Mouse (Mus musculus) MEL (cell line): ENCODE results near the gene Aff3. TPM values are rescaled to one million over a fixed set of nuclear protein-coding genes. Genes with fewer than 3 reads are reported as not detected.

Experiments used
- DNase-seq: peaks from one replicate; pipeline ENCODE4 v3.0.0; 2011; ENCODE audit warnings: low read depth, low spot score
- H3K27ac ChIP-seq: 2 replicates; pipeline ENCODE4 v1.5.1; 2012; ENCODE audit warnings: low read depth, mild to moderate bottlenecking, control low read depth, low read length, moderate library complexity; ENCODE audit not compliant: control insufficient read depth
- H3K27me3 ChIP-seq, 2 experiments: fragments of 150-350 bp in 1 of 2; sonication (generic) in 1 of 2; 2 replicates each; pipeline ENCODE4 v1.6.1; 2012; ENCODE audit warnings: low read length in 2 of 2, mild to moderate bottlenecking in 2 of 2, improper control_type of control experiment in 1 of 2, moderate library complexity in 1 of 2; ENCODE audit not compliant: insufficient read depth in 2 of 2, control insufficient read depth in 1 of 2
- H3K36me3 ChIP-seq, 2 experiments: 2 replicates each; pipeline ENCODE4 v1.6.1; 2012 to 2014; ENCODE audit warnings: low read length in 2 of 2, improper control_type of control experiment in 1 of 2, inconsistent platforms in 1 of 2, mild to moderate bottlenecking in 1 of 2; ENCODE audit not compliant: insufficient read depth in 2 of 2, control insufficient read depth in 1 of 2
- H3K4me1 ChIP-seq, 2 experiments: fragments of 150-350 bp in 1 of 2; sonication (generic) in 1 of 2; 2 replicates each; pipeline ENCODE4 v1.6.1; 2012; ENCODE audit warnings: low read length in 2 of 2, improper control_type of control experiment in 1 of 2, mild to moderate bottlenecking in 1 of 2; ENCODE audit not compliant: insufficient read depth in 2 of 2, control insufficient read depth in 1 of 2
- H3K4me3 ChIP-seq, 2 experiments: fragments of 150-350 bp in 1 of 2; sonication (generic) in 1 of 2; 2 replicates each; pipeline ENCODE4 v1.5.1; 2012; ENCODE audit warnings: low read depth in 2 of 2, low read length in 2 of 2, mild to moderate bottlenecking in 2 of 2, moderate library complexity in 2 of 2, control low read depth in 1 of 2, improper control_type of control experiment in 1 of 2; ENCODE audit not compliant: control insufficient read depth in 1 of 2, insufficient read depth in 1 of 2
- H3K79me2 ChIP-seq: 2 replicates; pipeline ENCODE4 v1.6.1; 2012; ENCODE audit warnings: mild to moderate bottlenecking, low read length, moderate library complexity; ENCODE audit not compliant: control insufficient read depth, poor library complexity, insufficient read depth
- H3K9ac ChIP-seq: 2 replicates; pipeline ENCODE4 v1.6.1; 2012; ENCODE audit warnings: low read depth, mild to moderate bottlenecking, control low read depth, low read length, moderate library complexity; ENCODE audit not compliant: control insufficient read depth, poor library complexity, severe bottlenecking
- H3K9me3 ChIP-seq: fragments of 150-350 bp; sonication (generic); replicated peaks from 2 replicates; pipeline ENCODE4 v1.6.1; 2012; ENCODE audit warnings: mild to moderate bottlenecking, low read length, improper control_type of control experiment, moderate library complexity; ENCODE audit not compliant: insufficient read depth
- BHLHE40 ChIP-seq: IDR thresholded peaks from 2 replicates; pipeline ENCODE4 v1.6.1; 2012; ENCODE audit warnings: low read depth, mild to moderate bottlenecking, inconsistent platforms, low read length, improper control_type of control experiment, borderline replicate concordance
- CTCF ChIP-seq, 3 experiments: IDR thresholded peaks in 2 of 3; conservative IDR thresholded peaks in 1 of 3; 2 replicates each; pipeline ENCODE4 v1.5.1; 2011 to 2012; ENCODE audit warnings: low read length in 3 of 3, low read depth in 2 of 3, mild to moderate bottlenecking in 2 of 3, improper control_type of control experiment in 1 of 3, inconsistent platforms in 1 of 3, mixed read lengths in 1 of 3, moderate library complexity in 1 of 3; ENCODE audit not compliant: control insufficient read depth in 1 of 3, insufficient read depth in 1 of 3, poor library complexity in 1 of 3, severe bottlenecking in 1 of 3
- EP300 ChIP-seq, 2 experiments: IDR thresholded peaks; 2 replicates each; pipeline ENCODE4 v1.6.1; 2011; ENCODE audit warnings: improper control_type of control experiment in 2 of 2, low read length in 2 of 2, low read depth in 1 of 2, mild to moderate bottlenecking in 1 of 2
- ETS1 ChIP-seq: IDR thresholded peaks from 2 replicates; pipeline ENCODE4 v1.6.1; 2012; ENCODE audit warnings: low read depth, mild to moderate bottlenecking, inconsistent platforms, low read length, improper control_type of control experiment, moderate library complexity
- GABPA ChIP-seq: IDR thresholded peaks from 2 replicates; pipeline ENCODE4 v1.6.1; 2012; ENCODE audit warnings: low read depth, mild to moderate bottlenecking, inconsistent platforms, low read length, improper control_type of control experiment, moderate library complexity
- GATA1 ChIP-seq: IDR thresholded peaks from 2 replicates; pipeline ENCODE4 v1.6.1; 2011; ENCODE audit warnings: low read depth, low read length, improper control_type of control experiment
- HCFC1 ChIP-seq: IDR thresholded peaks from 2 replicates; pipeline ENCODE4 v1.6.1; 2012; ENCODE audit warnings: low read depth, mild to moderate bottlenecking, inconsistent platforms, low read length, improper control_type of control experiment, moderate library complexity
- MAFK ChIP-seq: IDR thresholded peaks from 2 replicates; pipeline ENCODE4 v1.6.1; 2011; ENCODE audit warnings: low read depth, mild to moderate bottlenecking, low read length, improper control_type of control experiment, borderline replicate concordance
- MAX ChIP-seq: IDR thresholded peaks from 2 replicates; pipeline ENCODE4 v1.6.1; 2011; ENCODE audit warnings: low read length, improper control_type of control experiment
- MAZ ChIP-seq: IDR thresholded peaks from 2 replicates; pipeline ENCODE4 v1.6.1; 2012; ENCODE audit warnings: low read depth, mild to moderate bottlenecking, inconsistent platforms, low read length, improper control_type of control experiment
- MXI1 ChIP-seq: IDR thresholded peaks from 2 replicates; pipeline ENCODE4 v1.6.1; 2011; ENCODE audit warnings: mild to moderate bottlenecking, low read depth, low read length, improper control_type of control experiment
- MYC ChIP-seq: IDR thresholded peaks from 2 replicates; pipeline ENCODE4 v1.6.1; 2011; ENCODE audit warnings: low read depth, mild to moderate bottlenecking, low read length, improper control_type of control experiment, moderate library complexity
- NRF1 ChIP-seq: IDR thresholded peaks from 2 replicates; pipeline ENCODE4 v1.6.1; 2014; ENCODE audit warnings: low read depth, mild to moderate bottlenecking, inconsistent platforms, low read length, improper control_type of control experiment, moderate library complexity; ENCODE audit not compliant: poor library complexity, insufficient read depth, severe bottlenecking
- POLR2AphosphoS2 ChIP-seq: IDR thresholded peaks from 2 replicates; pipeline ENCODE4 v1.6.1; 2011; ENCODE audit warnings: low read length, improper control_type of control experiment
- POLR2AphosphoS5 ChIP-seq: IDR thresholded peaks from 2 replicates; pipeline ENCODE4 v1.6.1; 2012; ENCODE audit warnings: low read depth, borderline replicate concordance, mild to moderate bottlenecking, inconsistent platforms, low read length, moderate library complexity, mixed read lengths
- RAD21 ChIP-seq: IDR thresholded peaks from 2 replicates; pipeline ENCODE4 v1.6.1; 2011; ENCODE audit warnings: mild to moderate bottlenecking, low read depth, low read length, improper control_type of control experiment
- SMC3 ChIP-seq: IDR thresholded peaks from 2 replicates; pipeline ENCODE4 v1.6.1; 2011; ENCODE audit warnings: low read depth, low read length, improper control_type of control experiment
- UBTF ChIP-seq: IDR thresholded peaks from 2 replicates; pipeline ENCODE4 v1.6.1; 2012; ENCODE audit warnings: low read depth, mild to moderate bottlenecking, inconsistent platforms, low read length, improper control_type of control experiment, moderate library complexity, borderline replicate concordance; ENCODE audit not compliant: insufficient read depth
- USF2 ChIP-seq, 2 experiments: IDR thresholded peaks; 2 replicates each; pipeline ENCODE4 v1.6.1; 2011 to 2012; ENCODE audit warnings: improper control_type of control experiment in 2 of 2, low read length in 2 of 2, borderline replicate concordance in 1 of 2, inconsistent platforms in 1 of 2, low read depth in 1 of 2, mild to moderate bottlenecking in 1 of 2; ENCODE audit not compliant: insufficient read depth in 1 of 2
- ZMIZ1 ChIP-seq: IDR thresholded peaks from 2 replicates; pipeline ENCODE4 v1.6.1; 2012; ENCODE audit warnings: low read depth, mild to moderate bottlenecking, inconsistent platforms, low read length, improper control_type of control experiment, moderate library complexity
- polyA plus RNA-seq, 2 experiments: library from polyadenylated mRNA; stranded (reverse) in 1 of 2; unstranded in 1 of 2; fragments of >175 nt in 1 of 2; fragments of >200 nt in 1 of 2; gene quantifications; 2 replicates each; pipeline versions ENCODE4 v1.2.1 to v1.2.4; 2012; ENCODE audit warnings: low replicate concordance in 2 of 2, low read depth in 1 of 2; ENCODE audit not compliant: insufficient read length in 2 of 2, insufficient read depth in 1 of 2, missing spikeins in 1 of 2
- total RNA-seq: library from RNA; depleted of rRNA; stranded (reverse); fragments of 300-350 nt; gene quantifications from 2 replicates; pipeline ENCODE4 v1.2.3, GENCODE M21; 2012

Aff3 gene
- total and polyA plus RNA-seq, 3 experiments, result 18.5 to 41.1 (median 25.4) TPM

GRCm38 (mm10) chr1:38694142-38694541 is 29.4 kb upstream of the Aff3 start (continued):
- TF ChIP-seq POLR2AphosphoS5 (no peak), GABPA (no peak), HCFC1 (no peak; the same call in 1 of the 2 replicates), UBTF (no peak), EP300 (IDR thresholded peaks at IDR 0.05; ENCODE audit: low read depth in 1 of 2, low read length in 2 of 2) (peak; percentile 99 to 100), CTCF (IDR thresholded peaks at IDR 0.05 in 2 of 3, conservative IDR thresholded peaks at IDR 0.05 in 1 of 3; ENCODE audit: control insufficient read depth in 1 of 3, insufficient read depth in 1 of 3, low read depth in 2 of 3, low read length in 3 of 3, poor library complexity in 1 of 3, severe bottlenecking in 1 of 3) (no peak)

GRCm38 (mm10) chr1:38690471-38690870 is 25.7 kb upstream of the Aff3 start:
- no peak for DNase-seq
- no peak overlapping the region for H3K27ac ChIP-seq
- no peaks in the 10 kb centered on the region for H3K79me2 ChIP-seq
- no peaks in the 10 kb centered on the region for H3K9me3 ChIP-seq
- no peaks in the 10 kb centered on the region for H3K27me3 ChIP-seq
- no peak overlapping the region for H3K9ac ChIP-seq
- no peak overlapping the region for H3K4me3 ChIP-seq
- TF ChIP-seq ZMIZ1, result no peak
- TF ChIP-seq BHLHE40, result no peak
- TF ChIP-seq MAZ, result no peak
- TF ChIP-seq MAX, result no peak
- no peak for TF ChIP-seq RAD21
- TF ChIP-seq MXI1, result no peak
- TF ChIP-seq GATA1, result no peak
- no peak for TF ChIP-seq POLR2AphosphoS2
- TF ChIP-seq SMC3, result no peak
- no peak for TF ChIP-seq UBTF
- no peak for TF ChIP-seq MAFK
- no peak for TF ChIP-seq NRF1
- no peak for TF ChIP-seq ETS1
- no peak for TF ChIP-seq MYC
- TF ChIP-seq USF2 (IDR thresholded peaks at IDR 0.05; ENCODE audit: borderline replicate concordance in 1 of 2, insufficient read depth in 1 of 2, low read depth in 1 of 2, low read length in 2 of 2), result no peak
- TF ChIP-seq HCFC1, result no peak
- TF ChIP-seq, all 39 proteins: peak for 0
- H3K4me1 ChIP-seq, result peaks cover 16 to 37% of the 10 kb centered on the region in 2 experiments
- peaks cover 0 to 29% of the 10 kb centered on the region in 2 experiments; a peak in 2 of 4 replicates for H3K36me3 ChIP-seq
